Mouse (Mus musculus) brain, embryonic 14.5 days (tissue): Measurements from ENCODE around the gene Eef1g. TPM values are rescaled to one million over a fixed set of nuclear protein-coding genes. Genes with fewer than 3 reads are reported as not detected.
"Not testable (repeated sequence)": the region's sequence is repeated elsewhere in the genome, so short reads cannot be mapped to it uniquely, and the experiment has no call there.

ENCODE experiments used
- DNase-seq: peaks from one replicate; pipeline ENCODE4 v3.0.0-alpha.2; 2011; ENCODE audit warnings: low read depth
- CTCF ChIP-seq: fragments of 200-500 bp; IDR thresholded peaks from 2 replicates; pipeline ENCODE4 v1.5.1; 2012; ENCODE audit warnings: inconsistent platforms, mild to moderate bottlenecking, moderate library complexity, borderline replicate concordance; ENCODE audit not compliant: insufficient read depth, insufficient read length; ENCODE audit errors: extremely low read depth
- POLR2A ChIP-seq: fragments of 200-500 bp; IDR thresholded peaks from 2 replicates; pipeline ENCODE4 v1.6.1; 2012; ENCODE audit warnings: mild to moderate bottlenecking, inconsistent platforms, borderline replicate concordance; ENCODE audit not compliant: poor library complexity, insufficient read depth, insufficient read length, severe bottlenecking; ENCODE audit errors: extremely low read depth
- polyA plus RNA-seq: library from polyadenylated mRNA; depleted of rRNA; stranded (reverse); fragments of >200 nt; gene quantifications from 2 replicates; pipeline ENCODE4 v1.2.3, GENCODE M21; 2012

Gene Eef1g
- polyA plus RNA-seq, 1 experiment, result 527 TPM

DNA sequence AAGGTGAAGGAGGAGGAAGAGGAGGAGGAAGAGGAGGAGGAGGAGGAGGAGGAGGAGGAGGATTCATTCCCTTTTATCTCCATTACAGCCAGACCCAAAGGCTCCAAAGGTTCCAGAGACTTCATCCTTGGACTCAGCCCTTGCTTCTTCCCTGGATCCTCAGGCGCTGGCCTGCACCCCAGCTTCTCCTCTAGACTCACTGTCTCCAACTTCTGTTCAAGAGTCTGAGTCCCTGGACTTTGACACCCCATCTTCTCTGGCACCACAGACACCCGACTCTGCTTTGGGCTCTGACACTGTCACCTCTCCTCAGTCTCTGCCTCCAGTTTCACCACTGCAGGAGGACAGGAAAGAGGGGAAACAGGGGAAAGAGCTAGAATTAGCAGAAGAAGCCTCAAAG, 4.6 kb upstream of the Eef1g start:
- no peak for DNase-seq
- no peak for TF ChIP-seq CTCF
- no peak for TF ChIP-seq POLR2A

DNA sequence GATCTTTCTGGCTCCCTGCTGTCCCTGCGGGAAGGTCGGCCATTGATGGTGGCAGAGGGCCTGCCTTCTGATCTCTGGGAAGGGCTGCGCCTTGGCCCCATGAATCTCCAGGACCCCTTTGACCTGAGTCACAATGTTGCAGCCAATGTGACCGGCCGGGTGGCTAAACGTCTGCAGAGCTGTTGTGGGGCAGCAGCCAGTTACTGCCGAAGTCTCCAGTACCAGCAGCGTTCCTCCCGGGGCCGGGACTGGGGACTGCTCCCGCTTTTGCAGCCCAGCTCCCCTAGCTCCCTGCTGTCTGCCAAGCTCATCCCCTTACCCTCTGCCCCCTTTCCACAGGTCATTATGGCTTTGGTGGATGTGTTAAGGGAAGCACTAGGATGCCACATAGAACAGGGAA, 1.8 kb upstream of the Eef1g start:
- TF ChIP-seq CTCF (no peak), POLR2A (no peak)
- DNase-seq, result no peak

DNA sequence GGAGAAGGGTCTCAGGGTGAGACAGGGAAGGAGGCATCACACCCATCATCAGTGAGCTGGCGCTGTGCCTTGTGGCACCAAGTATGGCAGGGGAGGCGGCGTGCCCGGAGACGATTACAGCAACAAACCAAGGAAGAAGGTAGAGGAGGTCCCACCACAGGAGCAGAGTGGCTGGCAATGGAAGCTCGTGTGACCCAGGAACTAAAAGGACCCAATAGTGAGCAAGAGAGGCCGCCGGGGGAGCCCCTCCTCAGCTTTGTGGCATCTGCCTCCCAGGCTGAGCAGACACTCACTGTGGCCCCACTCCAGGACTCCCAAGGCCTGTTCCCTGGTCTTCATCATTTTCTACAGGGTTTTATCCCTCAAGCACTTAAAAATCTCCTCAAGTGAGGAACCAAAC, 1.1 kb upstream of the Eef1g start:
- DNase-seq, result no peak
- TF ChIP-seq CTCF (no peak), POLR2A (no peak)

DNA sequence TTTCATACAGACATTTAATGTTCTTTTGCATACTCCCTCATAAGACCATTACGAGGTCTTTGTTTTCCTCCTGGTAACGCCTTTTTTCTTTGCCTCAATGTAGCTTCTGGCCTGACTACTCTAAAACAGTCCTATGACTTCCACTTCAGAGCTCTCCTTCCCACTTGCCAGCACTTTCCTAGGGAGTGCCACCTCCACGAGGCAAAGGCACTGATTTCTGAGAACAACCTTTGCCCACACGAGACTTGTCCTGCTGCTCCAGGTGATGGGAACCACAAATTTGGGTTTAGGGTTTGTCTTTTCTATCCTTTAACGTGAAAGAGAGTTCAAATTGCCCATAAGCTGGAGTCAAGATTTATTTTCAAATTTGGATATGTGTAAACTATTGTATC, 647 bp upstream of the Eef1g start:
- no peak for DNase-seq
- TF ChIP-seq CTCF (no peak), POLR2A (no peak)

DNA sequence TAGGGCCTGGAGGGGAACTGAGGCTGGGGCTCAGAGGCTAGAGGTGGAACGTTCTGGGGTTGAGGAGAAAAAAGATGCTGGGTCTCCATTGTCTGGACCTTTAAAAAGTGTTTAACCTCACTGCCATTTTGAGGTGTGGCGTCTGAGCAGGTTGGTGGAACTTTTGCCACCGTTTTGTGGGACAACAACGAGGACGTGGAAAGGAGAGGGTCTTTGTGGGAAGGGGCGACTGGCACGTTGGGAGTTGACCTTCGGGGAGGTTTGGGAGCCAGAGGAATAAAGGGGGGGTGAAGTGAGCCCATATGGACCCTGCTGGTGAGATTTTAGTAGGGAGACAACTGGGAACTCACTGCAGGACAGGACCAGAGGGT, 517 bp downstream of the Eef1g start:
- no peak for TF ChIP-seq CTCF
- TF ChIP-seq POLR2A, result no peak
- DNase-seq, result peak; percentile 8

DNA sequence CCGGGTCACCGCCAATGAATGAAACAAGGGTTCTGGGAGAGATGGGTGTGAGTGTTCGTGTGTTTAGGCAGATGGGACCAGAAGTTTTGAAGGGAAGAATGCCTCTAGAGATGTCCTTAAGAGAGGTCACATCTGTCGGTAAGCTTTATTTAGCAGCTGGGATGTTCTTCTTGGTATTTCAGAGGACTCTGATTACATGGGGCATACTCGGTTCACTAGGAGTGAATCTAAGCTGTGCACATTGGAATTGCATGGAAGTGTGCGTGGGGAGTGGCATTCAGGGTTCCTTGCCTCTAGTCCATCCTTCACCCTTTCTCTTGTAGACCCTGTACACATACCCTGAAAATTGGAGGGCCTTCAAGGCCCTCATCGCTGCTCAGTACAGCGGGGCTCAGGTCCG, 1.1 kb downstream of the Eef1g start:
- TF ChIP-seq POLR2A (no peak), CTCF (no peak)
- peak; percentile 11 for DNase-seq

DNA sequence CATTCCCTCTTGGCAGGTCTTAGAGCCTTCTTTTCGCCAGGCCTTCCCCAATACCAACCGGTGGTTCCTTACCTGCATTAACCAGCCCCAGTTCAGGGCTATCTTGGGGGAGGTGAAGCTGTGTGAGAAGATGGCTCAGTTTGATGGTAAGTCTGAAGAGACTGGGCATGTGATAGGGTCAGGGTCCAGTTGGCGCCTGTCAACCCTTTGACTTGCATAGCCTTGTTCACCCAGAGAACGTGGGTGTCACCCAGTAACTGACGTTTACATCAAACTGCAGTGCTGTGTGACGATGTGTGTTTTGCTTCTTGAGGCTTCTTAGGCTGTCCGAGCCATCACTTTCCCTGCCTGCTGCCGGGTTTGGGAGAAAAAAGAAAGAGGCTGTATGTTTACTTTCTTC, 5.7 kb downstream of the Eef1g start:
- not testable (repeated sequence) for DNase-seq

DNA sequence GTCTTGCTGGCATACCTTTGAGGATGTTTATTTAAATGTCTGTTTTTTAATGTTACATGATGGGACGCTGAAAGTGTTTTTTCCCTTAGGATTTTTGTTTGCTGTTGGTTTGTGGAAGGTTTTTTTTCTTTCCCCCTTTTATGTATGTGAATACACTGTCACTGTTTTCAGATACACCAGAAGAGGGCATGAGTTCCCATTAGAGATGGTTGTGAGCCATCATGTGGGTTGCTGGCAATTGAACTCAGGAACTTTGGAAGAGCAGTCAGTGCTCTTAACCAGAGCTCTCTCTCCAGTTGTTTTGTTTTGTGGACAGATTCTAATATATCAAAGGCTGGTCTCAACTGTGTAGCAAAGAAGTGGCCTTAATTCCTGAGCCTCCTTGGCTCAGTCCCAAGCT, 7.8 kb downstream of the Eef1g start:
- DNase-seq, result no peak
- TF ChIP-seq POLR2A (no peak), CTCF (no peak)

DNA sequence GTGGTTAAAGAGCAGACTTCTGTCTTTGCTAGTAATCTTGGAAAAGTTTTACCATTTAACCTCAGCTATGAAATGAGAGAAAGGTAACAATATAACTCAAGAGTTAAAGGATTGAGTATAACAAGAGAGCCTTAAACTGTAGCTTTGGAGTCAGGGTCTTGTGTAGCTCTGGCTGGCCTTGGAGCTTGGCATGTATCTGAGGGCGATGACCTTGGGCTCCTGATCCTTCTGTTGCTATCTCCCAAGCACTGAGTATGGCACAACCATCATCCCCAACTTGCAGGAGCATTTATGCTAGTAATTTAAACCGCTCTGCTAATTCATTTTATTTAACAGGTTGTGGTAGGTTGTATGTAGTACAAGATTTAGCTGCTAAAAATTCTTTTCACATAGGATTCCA, 8.7 kb downstream of the Eef1g start:
- TF ChIP-seq POLR2A (no peak), CTCF (no peak)
- no peak for DNase-seq

DNA sequence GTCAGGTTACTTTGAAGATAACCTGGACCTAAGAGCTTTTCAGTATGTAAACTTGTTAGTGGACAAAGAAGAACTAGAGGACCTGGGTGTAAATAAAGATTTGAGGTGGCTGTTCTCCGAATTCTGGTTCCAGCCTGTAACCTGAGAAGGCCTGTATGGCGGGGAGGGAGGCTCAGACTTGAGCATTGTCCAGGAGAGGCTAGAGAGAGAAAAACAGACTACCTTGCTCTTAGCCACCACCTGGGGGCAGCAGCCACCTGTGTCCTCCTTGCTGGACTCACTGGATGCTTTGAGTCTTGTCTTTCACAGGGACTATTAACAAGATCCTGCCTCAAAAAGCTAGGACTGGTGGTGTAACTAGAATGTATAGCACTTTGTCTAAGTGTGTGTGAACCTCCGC, 9.7 kb downstream of the Eef1g start:
- peak; percentile 79 for DNase-seq
- no peak for TF ChIP-seq POLR2A
- peak; percentile 77 for TF ChIP-seq CTCF

DNA sequence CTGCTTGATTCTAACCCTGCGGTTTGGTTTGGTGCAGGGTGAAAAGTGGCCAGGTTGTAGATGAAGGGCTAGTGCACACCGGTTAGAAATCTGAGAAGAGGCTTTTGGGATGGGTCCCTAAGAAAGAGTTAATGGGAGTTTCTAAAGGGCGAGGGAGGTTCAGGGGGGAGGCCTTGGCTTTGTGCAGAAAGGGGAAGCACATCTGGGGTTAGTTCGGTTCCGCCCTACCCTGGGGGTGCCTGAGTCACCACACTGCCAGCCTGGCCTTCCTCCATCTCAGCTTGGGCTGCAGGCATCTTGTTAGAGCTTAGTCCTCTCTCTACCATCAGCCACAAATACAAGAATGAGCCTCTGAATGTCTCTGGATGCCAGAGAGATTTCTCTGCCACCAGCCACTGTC, 13.9 kb downstream of the Eef1g start:
- TF ChIP-seq POLR2A (no peak), CTCF (no peak)
- no peak for DNase-seq

DNA sequence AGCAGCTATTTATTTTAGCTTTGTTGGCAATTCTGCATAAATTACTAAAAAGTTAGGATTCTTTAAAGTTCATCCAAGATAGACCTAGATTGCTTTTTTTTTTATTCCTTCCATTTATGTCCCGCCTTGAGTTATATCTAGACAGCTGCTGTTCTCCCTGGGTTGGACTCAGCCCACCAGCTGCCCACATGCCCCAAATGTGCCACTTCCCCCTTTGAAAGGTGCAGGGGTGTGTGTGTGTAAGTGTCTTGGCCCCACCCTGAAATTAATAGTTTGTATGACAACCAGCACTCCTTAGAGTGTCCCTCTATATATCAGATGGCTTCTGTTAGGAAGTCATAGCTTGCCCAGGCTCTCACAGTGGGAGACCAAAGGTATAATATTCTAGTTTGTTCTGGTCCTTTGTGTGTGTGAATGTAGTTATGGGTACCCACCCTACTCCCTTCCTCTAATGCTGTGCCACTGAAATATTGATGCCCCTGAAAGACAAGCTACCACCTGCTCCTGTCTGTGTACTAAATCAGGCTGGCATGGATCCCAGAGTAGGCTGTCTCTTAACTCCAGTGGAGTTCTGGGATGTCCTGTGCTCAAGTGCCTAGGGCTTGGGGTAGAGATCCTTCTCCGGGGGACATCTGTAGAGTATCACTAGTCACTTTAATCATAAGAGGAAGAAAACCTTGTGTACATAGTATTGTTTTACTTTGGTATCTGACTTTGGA, 14.8 kb downstream of the Eef1g start:
- TF ChIP-seq POLR2A, result no peak
- DNase-seq, result peak; percentile 84
